Mouse (Mus musculus) lung, embryonic 14.5 days (tissue): ENCODE measurements at regions not wholly inside any gene's neighbourhood (a gene's known extent, or its start where the extent isn't known, plus 50 kb on each side); places are given as distances from the start of the nearest gene placed in this dataset.

Experiments used
- ATAC-seq: fragments of 200-750 bp; cut with Nextera tagmentation; 2 replicates; pipeline ENCODE4 v1.8.0; 2017; ENCODE audit warnings: mild to moderate bottlenecking, moderate TSS enrichment, moderate library complexity; ENCODE audit not compliant: insufficient read depth
- DNase-seq: peaks from one replicate; pipeline ENCODE4 v3.0.0-alpha.2; 2015
- H3K27ac ChIP-seq: fragments of 300-500 bp; sonication (generic); 2 replicates; pipeline ENCODE4 v1.5.1; 2014; ENCODE audit warnings: low read depth, mild to moderate bottlenecking, moderate library complexity
- H3K27me3 ChIP-seq: fragments of 300-500 bp; sonication (generic); 2 replicates; pipeline ENCODE4 v1.6.1; 2014; ENCODE audit warnings: low read length, control low read depth; ENCODE audit not compliant: insufficient read depth
- H3K36me3 ChIP-seq: fragments of 300-500 bp; sonication (generic); 2 replicates; pipeline ENCODE4 v1.6.1; 2014; ENCODE audit warnings: control low read depth; ENCODE audit not compliant: insufficient read depth
- H3K4me1 ChIP-seq: fragments of 300-500 bp; sonication (generic); 2 replicates; pipeline ENCODE4 v1.6.1; 2014; ENCODE audit warnings: antibody characterized with exemption, control low read depth; ENCODE audit not compliant: insufficient read depth
- H3K4me2 ChIP-seq: fragments of 300-500 bp; sonication (generic); 2 replicates; pipeline ENCODE4 v1.6.1; 2014; ENCODE audit warnings: mild to moderate bottlenecking
- H3K4me3 ChIP-seq: fragments of 300-500 bp; sonication (generic); 2 replicates; pipeline ENCODE4 v1.5.1; 2014; ENCODE audit warnings: low read depth, low read length
- H3K9ac ChIP-seq: fragments of 300-500 bp; sonication (generic); 2 replicates; pipeline ENCODE4 v1.6.1; 2014
- H3K9me3 ChIP-seq: fragments of 300-500 bp; sonication (generic); 2 replicates; pipeline ENCODE4 v1.6.1; 2016; ENCODE audit warnings: low read depth, low read length, control low read depth
- CTCF ChIP-seq: IDR thresholded peaks from 2 replicates; pipeline ENCODE4 v1.5.1; 2016; ENCODE audit warnings: antibody characterized with exemption, low read depth
- WGBS: fragments of 180-500 bp; shearing (Covaris S2); extraction: QIAGEN DNeasy Blood & Tissue Kit; methylation state at CpG from one replicate; pipeline ENCODE4 v1.1.7; 2014; 5-methylcytosine and 5-hydroxymethylcytosine counted together

DNA sequence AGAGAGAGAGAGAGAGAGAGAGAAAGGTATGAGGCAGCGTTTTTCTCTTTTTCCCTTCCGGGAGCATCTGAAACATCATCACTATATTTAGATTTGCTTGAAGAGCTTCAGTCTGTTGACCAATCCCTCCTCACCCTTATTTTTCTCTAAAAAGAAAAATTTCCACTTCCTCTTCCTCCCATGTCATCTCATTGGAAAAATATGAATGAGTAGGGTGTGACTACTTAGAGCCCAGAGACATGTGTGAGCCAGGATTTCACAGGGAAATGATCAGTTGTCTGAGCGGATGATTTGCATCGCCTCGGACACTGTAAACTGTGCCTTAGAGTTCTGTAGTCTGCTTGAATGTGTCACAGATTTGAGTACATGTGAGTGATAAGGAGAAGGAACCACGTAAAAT is 111.3 kb upstream of the Ptger4 start:
- WGBS = 85% methylated on average over 6 of the region's 6 CpGs
- no peak for ATAC-seq
- H3K4me1 ChIP-seq = no peaks in the 10 kb centered on the region
- TF ChIP-seq CTCF = no peak
- H3K4me2 ChIP-seq = no peak overlapping the region
- no peak overlapping the region for H3K9ac ChIP-seq
- no peaks in the 10 kb centered on the region for H3K36me3 ChIP-seq
- DNase-seq = no peak
- H3K4me3 ChIP-seq = no peak overlapping the region
- H3K27ac ChIP-seq = no peak overlapping the region
- no peaks in the 10 kb centered on the region for H3K27me3 ChIP-seq
- no peaks in the 10 kb centered on the region for H3K9me3 ChIP-seq

DNA sequence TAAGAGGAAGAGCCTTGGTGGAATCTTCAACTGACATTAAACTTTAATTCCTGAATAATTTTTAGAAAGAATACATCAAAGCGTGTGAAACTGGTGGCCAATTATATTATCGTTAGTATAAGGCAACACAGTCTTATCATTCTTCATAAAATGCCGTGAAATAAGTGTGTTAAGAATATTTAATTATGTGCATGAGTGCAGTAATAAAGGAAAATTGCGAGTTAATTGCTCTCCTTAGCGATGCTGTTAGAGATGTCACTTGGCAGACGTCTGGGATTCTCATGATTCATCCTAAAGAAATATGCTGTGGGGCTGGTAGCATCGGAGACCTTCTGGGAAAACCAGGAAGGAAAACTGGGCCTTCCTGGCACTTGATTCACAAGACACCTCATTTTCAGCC is 110.3 kb upstream of the Ptger4 start:
- no peaks in the 10 kb centered on the region for H3K27me3 ChIP-seq
- no peak for ATAC-seq
- 74% methylated on average over 7 of the region's 7 CpGs for WGBS
- H3K9ac ChIP-seq = no peak overlapping the region
- no peak overlapping the region for H3K4me3 ChIP-seq
- H3K27ac ChIP-seq = no peak overlapping the region
- no peaks in the 10 kb centered on the region for H3K9me3 ChIP-seq
- H3K4me1 ChIP-seq = no peaks in the 10 kb centered on the region
- no peak for TF ChIP-seq CTCF
- no peak overlapping the region for H3K4me2 ChIP-seq
- no peak for DNase-seq
- H3K36me3 ChIP-seq = no peaks in the 10 kb centered on the region

DNA sequence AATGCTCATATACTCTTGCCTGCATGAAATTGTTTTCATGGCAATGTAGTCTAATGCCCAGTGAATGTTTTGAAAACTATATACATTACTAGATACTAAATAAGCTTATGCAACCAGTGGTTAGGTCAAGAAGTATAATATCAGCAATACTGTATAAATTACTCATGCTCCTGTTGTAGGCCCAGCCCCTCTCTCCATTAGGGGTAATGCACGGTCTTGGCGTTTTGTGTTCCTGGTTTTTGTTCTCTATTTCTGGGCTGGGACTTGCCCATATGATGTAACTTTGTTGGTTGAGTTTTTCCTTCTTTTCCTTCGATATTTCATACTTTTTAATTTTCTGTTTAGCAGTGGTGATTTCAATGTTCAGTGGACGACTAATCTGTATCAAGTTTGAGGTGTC is 104.9 kb upstream of the Ptger4 start:
- Histone ChIP-seq H3K4me2 (no peak overlapping the region), H3K36me3 (no peaks in the 10 kb centered on the region), H3K9me3 (no peaks in the 10 kb centered on the region), H3K4me3 (no peak overlapping the region), H3K4me1 (no peaks in the 10 kb centered on the region), H3K27ac (no peak overlapping the region), H3K27me3 (no peaks in the 10 kb centered on the region), H3K9ac (no peak overlapping the region)
- WGBS = 79% methylated on average over 4 of the region's 4 CpGs
- no peak for ATAC-seq
- no peak for TF ChIP-seq CTCF
- no peak for DNase-seq

DNA sequence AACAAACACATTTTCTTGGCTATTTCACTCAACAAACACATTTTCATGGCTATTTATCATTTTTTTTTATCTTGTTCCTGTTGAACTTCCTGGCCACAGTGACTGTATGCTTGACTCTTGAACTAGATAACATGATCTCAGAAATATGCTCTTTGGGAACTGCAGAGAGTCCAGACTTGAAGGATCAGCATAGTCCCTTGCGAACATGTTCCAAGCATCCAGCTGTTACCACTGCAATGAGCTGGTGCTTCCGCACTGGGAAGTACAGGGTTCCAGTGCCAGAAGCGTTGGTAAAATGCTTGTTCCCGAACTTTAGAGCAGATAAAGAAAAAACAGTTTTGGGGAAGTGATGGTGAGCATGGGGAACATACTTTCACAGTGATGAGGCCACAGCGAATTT is 103.7 kb upstream of the Ptger4 start:
- Histone ChIP-seq H3K4me2 (no peak overlapping the region), H3K9me3 (no peaks in the 10 kb centered on the region), H3K4me3 (no peak overlapping the region), H3K27ac (no peak overlapping the region), H3K4me1 (no peaks in the 10 kb centered on the region), H3K9ac (no peak overlapping the region), H3K27me3 (no peaks in the 10 kb centered on the region), H3K36me3 (no peaks in the 10 kb centered on the region)
- ATAC-seq (no peak), DNase-seq (no peak)
- no peak for TF ChIP-seq CTCF
- WGBS = 73% methylated on average over 5 of the region's 5 CpGs

DNA sequence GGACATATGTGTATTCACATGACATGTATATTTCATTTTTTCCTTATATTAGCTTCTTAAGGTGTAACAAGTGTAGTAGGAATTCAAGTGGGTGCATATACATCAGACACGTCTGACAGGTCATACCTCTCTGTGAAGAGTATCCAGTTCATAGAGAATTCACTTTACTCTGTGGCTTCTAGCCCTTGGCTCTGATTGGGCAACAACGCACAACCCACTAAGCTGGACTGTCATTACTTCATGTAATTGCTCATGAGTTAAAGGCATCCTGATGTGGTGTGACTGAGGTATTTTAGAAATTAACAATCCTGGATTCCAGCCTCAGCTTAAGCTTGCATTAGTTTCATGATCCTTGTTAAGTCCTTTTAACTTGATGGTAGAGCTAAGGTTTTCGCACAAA is 103.0 kb upstream of the Ptger4 start:
- H3K9me3 ChIP-seq = no peaks in the 10 kb centered on the region
- H3K36me3 ChIP-seq = no peaks in the 10 kb centered on the region
- DNase-seq (no peak), ATAC-seq (no peak)
- no peak overlapping the region for H3K4me2 ChIP-seq
- H3K9ac ChIP-seq = no peak overlapping the region
- no peaks in the 10 kb centered on the region for H3K27me3 ChIP-seq
- no peak overlapping the region for H3K27ac ChIP-seq
- no peak overlapping the region for H3K4me3 ChIP-seq
- WGBS = 89% methylated on average over 3 of the region's 3 CpGs
- no peak for TF ChIP-seq CTCF
- no peaks in the 10 kb centered on the region for H3K4me1 ChIP-seq

DNA sequence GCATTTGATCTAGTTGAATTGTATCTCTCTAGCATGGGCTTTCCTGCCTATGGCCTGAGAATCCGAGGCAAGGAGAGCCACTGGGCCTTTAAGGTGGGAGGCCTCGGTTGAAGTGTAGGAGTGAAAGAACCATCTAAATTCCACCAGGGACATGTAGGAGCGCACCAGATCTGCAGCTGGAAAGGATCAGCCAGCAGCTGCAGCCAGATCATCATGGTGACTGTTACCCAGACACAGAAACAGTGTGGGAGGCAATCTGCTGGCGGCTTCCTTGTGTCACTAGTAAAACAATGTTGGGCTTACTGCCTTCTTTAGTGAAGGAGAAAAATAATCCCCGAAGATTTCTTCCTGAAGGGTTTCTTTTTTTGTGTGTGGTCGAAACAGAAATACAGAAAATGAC is 99.8 kb upstream of the Ptger4 start:
- no peaks in the 10 kb centered on the region for H3K4me1 ChIP-seq
- H3K4me3 ChIP-seq = no peak overlapping the region
- no peaks in the 10 kb centered on the region for H3K27me3 ChIP-seq
- peak overlapping the region; percentile 6; the same call in 1 of the 2 replicates for H3K27ac ChIP-seq
- H3K36me3 ChIP-seq = no peaks in the 10 kb centered on the region
- peak; percentile 92 for ATAC-seq
- no peaks in the 10 kb centered on the region for H3K9me3 ChIP-seq
- no peak for TF ChIP-seq CTCF
- DNase-seq = peak; percentile 87
- H3K9ac ChIP-seq = no peak overlapping the region
- no peak overlapping the region for H3K4me2 ChIP-seq
- 33% methylated on average over 6 of the region's 6 CpGs for WGBS

DNA sequence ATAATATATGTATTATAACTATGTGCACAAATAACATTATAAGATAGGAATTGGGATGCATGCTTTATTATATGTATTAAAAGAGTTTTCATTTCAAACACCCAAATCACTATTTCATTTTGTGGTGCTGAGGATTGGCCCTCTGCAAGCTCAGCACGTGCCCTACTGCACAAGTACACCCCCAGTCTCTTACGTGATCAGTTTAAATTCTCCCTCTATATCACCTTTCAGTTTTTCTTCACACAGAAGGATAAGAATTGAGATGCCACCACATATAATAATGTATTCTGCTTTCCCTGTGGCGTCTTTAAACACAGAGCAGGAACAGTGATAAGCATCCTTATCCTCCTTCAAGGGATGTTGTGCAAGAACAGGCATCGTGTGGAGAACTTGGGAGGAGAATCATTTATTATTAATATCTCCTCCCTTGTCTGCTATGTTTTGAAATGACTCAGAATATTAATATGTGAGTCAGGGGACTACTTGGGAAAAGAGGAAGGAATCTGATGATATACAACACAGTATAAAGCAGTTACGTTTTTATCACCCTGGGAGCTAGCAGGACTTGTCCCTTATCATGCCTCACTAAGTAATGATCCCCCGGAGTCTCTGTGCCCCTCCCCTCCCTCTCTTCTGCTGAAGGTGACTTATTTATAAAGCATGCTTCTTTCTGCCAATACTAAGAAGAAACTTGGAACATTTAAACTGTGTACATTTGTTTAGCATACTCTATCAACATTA is 91.7 kb upstream of the Ptger4 start:
- no peak overlapping the region for H3K9ac ChIP-seq
- WGBS = 37% methylated on average over 6 of the region's 6 CpGs
- H3K27ac ChIP-seq = no peak overlapping the region
- no peak for ATAC-seq
- no peaks in the 10 kb centered on the region for H3K9me3 ChIP-seq
- no peak overlapping the region for H3K4me3 ChIP-seq
- no peaks in the 10 kb centered on the region for H3K36me3 ChIP-seq
- no peak for DNase-seq
- no peaks in the 10 kb centered on the region for H3K4me1 ChIP-seq
- no peak overlapping the region for H3K4me2 ChIP-seq
- H3K27me3 ChIP-seq = no peaks in the 10 kb centered on the region
- no peak for TF ChIP-seq CTCF
